Mouse (Mus musculus) neural tube, embryonic 12.5 days (tissue): ENCODE measurements around the gene Iars2. TPM values are rescaled to one million over a fixed set of nuclear protein-coding genes. Genes with fewer than 3 reads are reported as not detected.
A peak's percentile ranks its signal among the peaks of the same experiment; 100 is the strongest.

Experiments used
- ATAC-seq: fragments of 200-750 bp; cut with Nextera tagmentation; 2 replicates; pipeline ENCODE4 v1.8.0; 2017; ENCODE audit warnings: low read depth, mild to moderate bottlenecking, moderate TSS enrichment, moderate library complexity; ENCODE audit not compliant: low FRiP score
- H3K27ac ChIP-seq: fragments of 300-500 bp; sonication (generic); 2 replicates; pipeline ENCODE4 v1.5.1; 2016
- H3K27me3 ChIP-seq: fragments of 300-500 bp; sonication (generic); replicated peaks from 2 replicates; pipeline ENCODE4 v1.6.1; 2016; ENCODE audit warnings: mild to moderate bottlenecking
- H3K36me3 ChIP-seq: fragments of 300-500 bp; sonication (generic); 2 replicates; pipeline ENCODE4 v1.6.1; 2016; ENCODE audit warnings: mild to moderate bottlenecking
- H3K4me1 ChIP-seq: fragments of 300-500 bp; sonication (generic); 2 replicates; pipeline ENCODE4 v1.6.1; 2016
- H3K4me2 ChIP-seq: fragments of 300-500 bp; sonication (generic); replicated peaks from 2 replicates; pipeline ENCODE4 v1.6.1; 2016; ENCODE audit warnings: mild to moderate bottlenecking
- H3K4me3 ChIP-seq: fragments of 300-500 bp; sonication (generic); 2 replicates; pipeline ENCODE4 v1.5.1; 2016
- H3K9ac ChIP-seq: fragments of 300-500 bp; sonication (generic); 2 replicates; pipeline ENCODE4 v1.6.1; 2016; ENCODE audit warnings: mild to moderate bottlenecking
- H3K9me3 ChIP-seq: fragments of 300-500 bp; sonication (generic); 2 replicates; pipeline ENCODE4 v1.6.1; 2016; ENCODE audit warnings: mild to moderate bottlenecking
- WGBS: fragments of 180-500 bp; shearing (Covaris S2); methylation state at CpG from one replicate; pipeline ENCODE4 v1.1.7; 2016; 5-methylcytosine and 5-hydroxymethylcytosine counted together
- polyA plus RNA-seq: library from polyadenylated mRNA; unstranded; fragments of >200 nt; fragmentation: Nextera tagmentation; extraction: Ambion mirVana; gene quantifications from 2 replicates; pipeline ENCODE4 v1.2.1, GENCODE M21; 2016

The Iars2 gene
- polyA plus RNA-seq, 1 experiment from 2014 or later: 25.5 TPM

DNA sequence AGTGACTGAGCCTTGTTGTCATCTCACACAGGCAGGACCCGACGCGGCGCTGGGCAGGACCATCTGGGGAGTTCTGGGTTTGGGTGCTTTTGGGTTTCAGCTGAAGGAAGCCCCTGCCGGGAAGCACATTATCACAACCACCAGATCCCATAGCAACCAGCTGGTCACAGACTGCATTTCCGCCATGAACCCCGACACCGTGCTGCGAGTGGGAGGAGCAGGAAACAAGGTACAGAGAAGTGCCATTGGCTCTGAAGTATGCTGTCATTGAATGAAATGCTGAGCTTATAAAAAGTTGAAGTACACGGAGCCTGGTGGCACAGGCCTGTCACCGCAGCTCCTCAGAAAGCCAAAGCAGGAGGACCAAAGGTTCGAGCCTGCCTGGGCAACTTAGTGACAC lies 23.0 kb upstream of the Iars2 start:
- no peak overlapping the region for H3K27ac ChIP-seq
- 92% methylated on average over 12 of the region's 12 CpGs for WGBS
- H3K9me3 ChIP-seq: no peaks in the 10 kb centered on the region
- no peak overlapping the region for H3K9ac ChIP-seq
- no peak overlapping the region for H3K4me3 ChIP-seq
- ATAC-seq: no peak
- no peaks in the 10 kb centered on the region for H3K4me1 ChIP-seq
- no peak overlapping the region for H3K4me2 ChIP-seq
- H3K27me3 ChIP-seq: no peaks in the 10 kb centered on the region
- peaks cover 69% of the 10 kb centered on the region for H3K36me3 ChIP-seq

GRCm38 (mm10) chr1:185350611-185351010 lies 21.4 kb upstream of the Iars2 start:
- Histone ChIP-seq H3K4me2 (no peak overlapping the region), H3K4me1 (no peaks in the 10 kb centered on the region), H3K27me3 (no peaks in the 10 kb centered on the region), H3K4me3 (no peak overlapping the region), H3K9ac (no peak overlapping the region), H3K27ac (no peak overlapping the region), H3K36me3 (peaks cover 77% of the 10 kb centered on the region), H3K9me3 (no peaks in the 10 kb centered on the region)
- ATAC-seq: no peak
- WGBS: 90% methylated on average over 4 of the region's 4 CpGs

DNA sequence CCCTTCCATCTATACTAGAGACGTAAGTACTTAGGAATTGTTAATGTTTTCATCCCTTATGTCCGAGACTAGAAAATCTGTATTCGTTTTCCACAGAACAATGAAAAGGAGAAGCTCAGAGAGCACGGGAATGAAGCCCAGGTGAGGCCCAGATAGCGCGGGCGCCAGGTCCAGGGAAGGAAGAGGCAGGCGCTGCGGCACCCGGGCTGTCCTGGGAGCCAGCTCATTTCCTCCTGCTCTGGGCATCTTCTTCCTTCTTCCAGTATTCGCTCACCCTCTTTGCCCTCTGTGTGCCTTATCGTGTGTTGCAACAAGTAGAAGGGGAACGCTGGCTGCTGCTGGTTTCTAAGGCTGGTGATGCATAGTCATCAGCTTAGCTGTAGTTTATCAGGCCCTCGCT lies 20.5 kb upstream of the Iars2 start:
- H3K27me3 ChIP-seq: no peaks in the 10 kb centered on the region
- ATAC-seq: no peak
- H3K9ac ChIP-seq: no peak overlapping the region
- H3K4me3 ChIP-seq: no peak overlapping the region
- no peaks in the 10 kb centered on the region for H3K9me3 ChIP-seq
- 96% methylated on average over 14 of the region's 14 CpGs for WGBS
- no peak overlapping the region for H3K4me2 ChIP-seq
- peaks cover 80% of the 10 kb centered on the region for H3K36me3 ChIP-seq
- H3K4me1 ChIP-seq: no peaks in the 10 kb centered on the region
- no peak overlapping the region for H3K27ac ChIP-seq

DNA sequence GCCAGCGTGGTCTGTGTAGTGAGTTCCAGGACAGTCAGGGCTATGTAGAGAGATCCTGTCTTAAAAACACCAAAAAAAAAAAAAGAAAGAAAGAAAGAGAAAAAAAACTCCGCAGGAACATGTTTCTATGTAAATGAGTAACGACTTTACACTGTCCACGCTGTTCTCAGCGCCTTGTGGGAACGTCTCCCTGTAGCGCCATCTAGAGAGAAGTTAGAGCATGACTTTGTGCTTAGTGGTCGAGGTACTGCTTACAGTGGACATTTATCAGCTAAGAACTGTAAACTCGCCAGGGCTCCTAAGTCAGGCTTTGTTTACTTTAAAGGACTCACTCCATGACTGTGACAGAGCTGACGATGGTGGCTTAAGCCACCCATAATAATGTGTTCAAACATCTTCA lies 17.0 kb upstream of the Iars2 start:
- H3K4me2 ChIP-seq: no peak overlapping the region
- no peaks in the 10 kb centered on the region for H3K4me1 ChIP-seq
- peaks cover 88% of the 10 kb centered on the region for H3K36me3 ChIP-seq
- 79% methylated on average over 10 of the region's 10 CpGs for WGBS
- no peaks in the 10 kb centered on the region for H3K9me3 ChIP-seq
- H3K9ac ChIP-seq: no peak overlapping the region
- H3K27me3 ChIP-seq: no peaks in the 10 kb centered on the region
- no peak overlapping the region for H3K4me3 ChIP-seq
- no peak for ATAC-seq
- H3K27ac ChIP-seq: no peak overlapping the region

DNA sequence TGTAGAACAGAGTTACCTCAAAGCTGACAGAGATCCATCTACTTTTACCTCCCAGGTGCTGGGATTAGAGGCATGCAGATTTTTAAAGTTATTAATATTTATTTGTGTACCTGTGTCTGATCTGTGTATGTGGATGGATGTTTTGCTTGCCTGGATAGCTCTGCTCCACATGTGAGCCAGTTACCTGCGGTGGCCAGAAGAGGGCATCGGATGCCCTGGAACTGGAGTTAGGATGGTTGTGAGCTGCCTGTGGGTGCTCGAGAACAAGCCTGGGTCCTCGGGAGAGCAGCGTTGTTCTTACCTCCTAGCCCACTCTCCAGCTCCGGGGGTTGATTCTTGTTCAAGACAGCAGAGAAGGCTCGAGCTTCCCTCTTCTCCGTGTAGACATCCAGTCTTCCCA lies 14.2 kb upstream of the Iars2 start:
- no peak overlapping the region for H3K9ac ChIP-seq
- no peaks in the 10 kb centered on the region for H3K9me3 ChIP-seq
- no peaks in the 10 kb centered on the region for H3K27me3 ChIP-seq
- ATAC-seq: no peak
- 85% methylated on average over 8 of the region's 8 CpGs for WGBS
- no peaks in the 10 kb centered on the region for H3K4me1 ChIP-seq
- no peak overlapping the region for H3K27ac ChIP-seq
- peaks cover 77% of the 10 kb centered on the region for H3K36me3 ChIP-seq
- no peak overlapping the region for H3K4me3 ChIP-seq
- H3K4me2 ChIP-seq: no peak overlapping the region

DNA sequence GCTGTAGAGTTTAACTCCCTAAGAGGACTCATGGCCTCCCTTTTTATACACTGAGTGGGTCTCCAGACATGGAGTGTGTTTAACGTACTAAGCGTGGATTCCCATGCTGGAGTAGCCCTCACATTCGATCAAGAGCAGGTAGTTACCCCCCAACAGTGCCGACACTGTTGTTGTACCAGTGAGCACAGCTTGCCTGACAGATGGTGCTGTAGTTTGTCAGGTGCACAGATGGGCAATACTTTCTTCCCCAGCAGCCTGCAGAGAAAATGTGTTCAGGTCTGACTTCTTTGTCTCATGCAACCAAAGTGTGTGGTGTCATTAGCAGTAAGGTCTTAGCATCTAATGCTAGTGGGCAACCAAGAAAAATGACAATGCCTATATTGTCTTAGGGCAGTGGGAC lies 13.2 kb upstream of the Iars2 start:
- Histone ChIP-seq H3K4me2 (no peak overlapping the region), H3K4me3 (no peak overlapping the region), H3K4me1 (no peaks in the 10 kb centered on the region), H3K9ac (no peak overlapping the region), H3K27me3 (no peaks in the 10 kb centered on the region), H3K27ac (no peak overlapping the region), H3K36me3 (peaks cover 67% of the 10 kb centered on the region), H3K9me3 (no peaks in the 10 kb centered on the region)
- 89% methylated on average over 4 of the region's 4 CpGs for WGBS
- ATAC-seq: no peak

DNA sequence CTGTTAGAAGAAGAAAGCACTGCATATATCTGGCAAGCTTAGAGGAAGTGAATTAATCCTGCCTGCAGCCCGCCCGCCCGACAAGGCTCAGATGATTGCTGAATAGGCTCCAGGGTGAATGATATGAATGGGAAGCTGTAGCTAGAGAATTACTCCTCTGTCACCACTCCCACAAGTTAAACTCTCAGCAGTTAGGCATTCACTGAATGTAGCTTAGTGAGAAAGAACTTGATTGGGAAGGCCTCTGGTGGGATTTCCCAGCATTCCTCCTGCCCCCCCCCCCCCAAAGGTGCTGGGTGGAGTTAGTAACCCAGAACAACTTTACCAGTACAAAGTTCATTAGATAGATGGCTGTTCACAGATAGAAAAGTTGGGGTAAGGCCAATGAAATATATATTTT lies 7.3 kb upstream of the Iars2 start:
- no peak for ATAC-seq
- no peak overlapping the region for H3K9ac ChIP-seq
- no peak overlapping the region for H3K27ac ChIP-seq
- WGBS: 51% methylated on average over 3 of the region's 3 CpGs
- H3K4me2 ChIP-seq: no peak overlapping the region
- H3K9me3 ChIP-seq: no peaks in the 10 kb centered on the region
- H3K4me1 ChIP-seq: peaks cover 10% of the 10 kb centered on the region
- no peaks in the 10 kb centered on the region for H3K27me3 ChIP-seq
- no peak overlapping the region for H3K4me3 ChIP-seq
- H3K36me3 ChIP-seq: peaks cover 17% of the 10 kb centered on the region

GRCm38 (mm10) chr1:185335231-185335765 lies 6.1 kb upstream of the Iars2 start:
- Histone ChIP-seq H3K9me3 (no peaks in the 10 kb centered on the region), H3K4me2 (no peak overlapping the region), H3K4me3 (no peak overlapping the region), H3K4me1 (peaks cover 10% of the 10 kb centered on the region), H3K9ac (no peak overlapping the region), H3K27me3 (no peaks in the 10 kb centered on the region), H3K36me3 (peaks cover 6% of the 10 kb centered on the region), H3K27ac (no peak overlapping the region)
- no peak for ATAC-seq
- WGBS: 73% methylated on average over 6 of the region's 6 CpGs

DNA sequence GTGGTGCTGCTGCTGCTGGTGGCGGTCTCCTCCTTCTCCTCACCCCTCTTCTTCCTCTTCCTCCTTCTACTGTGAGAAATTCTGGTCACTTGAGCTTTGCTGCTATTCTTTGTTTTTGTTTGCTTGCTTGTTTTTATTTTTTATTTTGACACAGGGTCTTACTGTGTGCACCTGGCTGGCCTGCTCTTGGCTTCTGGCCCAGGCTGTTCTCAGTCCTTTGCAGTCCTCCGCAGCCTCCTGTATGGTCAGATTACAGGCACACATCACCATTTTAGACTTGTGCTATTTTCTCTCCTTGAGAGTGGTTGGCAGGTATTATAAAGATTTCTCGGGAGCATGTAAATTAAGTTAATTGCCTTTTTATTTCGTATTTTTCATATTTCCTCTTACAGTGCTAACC lies 4.9 kb upstream of the Iars2 start:
- Histone ChIP-seq H3K4me1 (peaks cover 10% of the 10 kb centered on the region), H3K27me3 (no peaks in the 10 kb centered on the region), H3K36me3 (no peaks in the 10 kb centered on the region; the same call in 1 of the 2 replicates), H3K4me2 (no peak overlapping the region), H3K4me3 (no peak overlapping the region), H3K9ac (no peak overlapping the region), H3K27ac (no peak overlapping the region), H3K9me3 (no peaks in the 10 kb centered on the region)
- ATAC-seq: no peak
- 90% methylated on average over 4 of the region's 4 CpGs for WGBS

DNA sequence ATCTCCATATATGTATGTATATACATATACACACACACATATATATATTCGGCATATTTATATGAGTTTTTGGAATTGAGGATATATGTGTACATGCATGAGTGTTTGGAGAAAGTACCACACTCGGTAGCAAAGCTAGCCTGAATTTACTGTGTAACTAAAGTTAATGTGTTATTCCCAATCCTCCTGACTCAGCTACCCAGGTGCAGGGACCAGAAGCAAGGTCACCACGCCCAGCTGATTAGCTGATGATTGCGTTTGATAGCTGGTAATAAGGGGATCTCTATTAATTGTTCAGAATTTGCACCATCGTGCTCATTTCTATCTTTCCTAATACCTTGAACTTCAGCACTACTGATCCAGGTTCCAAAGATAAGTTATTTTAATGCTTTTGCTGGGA lies 4.5 kb upstream of the Iars2 start:
- Histone ChIP-seq H3K9ac (no peak overlapping the region), H3K27me3 (no peaks in the 10 kb centered on the region), H3K27ac (no peak overlapping the region), H3K4me1 (peaks cover 10% of the 10 kb centered on the region), H3K4me3 (no peak overlapping the region), H3K4me2 (no peak overlapping the region), H3K9me3 (no peaks in the 10 kb centered on the region), H3K36me3 (no peaks in the 10 kb centered on the region)
- no peak for ATAC-seq
- WGBS: 90% methylated on average over 5 of the region's 5 CpGs

DNA sequence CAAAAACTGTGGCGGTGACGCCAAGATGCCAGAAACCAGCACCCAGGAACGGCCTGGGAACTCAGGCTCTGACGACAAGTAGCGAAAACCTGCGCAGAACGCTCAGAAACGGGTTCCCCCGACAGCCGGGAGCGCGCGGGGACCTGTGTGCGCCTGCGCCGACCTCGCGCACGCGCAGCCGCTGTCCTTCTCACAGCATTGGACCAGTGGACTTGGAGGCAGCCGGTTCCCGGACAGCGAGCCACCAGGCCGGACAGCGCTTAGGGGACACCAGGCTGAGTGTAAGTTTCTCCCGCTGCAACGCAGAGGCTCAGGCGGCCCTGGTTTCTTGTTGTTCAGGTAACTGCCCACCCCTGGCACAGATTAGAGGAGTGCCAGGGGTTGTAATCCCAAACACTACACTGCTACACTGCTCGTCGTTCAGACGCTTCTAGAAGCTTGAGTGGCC lies 2.8 kb upstream of the Iars2 start, which contains the start of gene Bpnt1:
Bpnt1 (plus strand) TSS at position 167 of the 448 bp plus-strand sequence.
- Histone ChIP-seq H3K27me3 (no peaks in the 10 kb centered on the region), H3K9ac (peak within 1 kb of the TSS; percentile 76), H3K4me1 (peaks cover 17% of the 10 kb centered on the region), H3K4me3 (peak within 1 kb of the TSS; percentile 64), H3K36me3 (peaks cover 2% of the 10 kb centered on the region), H3K4me2 (peak within 1 kb of the TSS; percentile 72), H3K9me3 (no peaks in the 10 kb centered on the region), H3K27ac (no peak within 1 kb of the TSS)
- under 1% methylated on average over 32 of the region's 32 CpGs for WGBS
- peak; percentile 83 for ATAC-seq

- no peak overlapping the region for H3K9ac ChIP-seq
- H3K36me3 ChIP-seq: peaks cover 9% of the 10 kb centered on the region
- H3K4me3 ChIP-seq: no peak overlapping the region
- ATAC-seq: no peak
- H3K4me2 ChIP-seq: peak overlapping the region; percentile 72; the same call in 1 of the 2 replicates
- no peaks in the 10 kb centered on the region for H3K27me3 ChIP-seq
- H3K27ac ChIP-seq: no peak overlapping the region
- H3K4me1 ChIP-seq: peaks cover 17% of the 10 kb centered on the region
- H3K9me3 ChIP-seq: no peaks in the 10 kb centered on the region
- 55% methylated on average over 5 of the region's 5 CpGs for WGBS
Observed at GRCm38 (mm10) chr1:185331364-185331763, 2.2 kb upstream of the Iars2 start.

GRCm38 (mm10) chr1:185329851-185330250 lies 655 bp upstream of the Iars2 start:
- Histone ChIP-seq H3K9ac (no peak overlapping the region), H3K36me3 (peaks cover 16% of the 10 kb centered on the region), H3K27me3 (no peaks in the 10 kb centered on the region), H3K4me2 (peak overlapping the region; percentile 76), H3K9me3 (no peaks in the 10 kb centered on the region), H3K27ac (no peak overlapping the region), H3K4me1 (peaks cover 14% of the 10 kb centered on the region), H3K4me3 (no peak overlapping the region)
- WGBS: 93% methylated on average over 8 of the region's 8 CpGs
- ATAC-seq: no peak
